Mouse (Mus musculus) embryonic fibroblast, embryonic 13.5 days (primary cell): ENCODE measurements around the gene Rsl1d1.

Experiments
- CTCF ChIP-seq: IDR thresholded peaks from 2 replicates; pipeline ENCODE4 v1.5.1; 2011; ENCODE audit warnings: mild to moderate bottlenecking, control low read depth, low read length, moderate library complexity, borderline replicate concordance; ENCODE audit not compliant: insufficient read depth
- POLR2A ChIP-seq: IDR thresholded peaks from 2 replicates; pipeline ENCODE4 v1.6.1; 2011; ENCODE audit warnings: low read depth, mild to moderate bottlenecking, control low read depth, low read length, moderate library complexity

DNA sequence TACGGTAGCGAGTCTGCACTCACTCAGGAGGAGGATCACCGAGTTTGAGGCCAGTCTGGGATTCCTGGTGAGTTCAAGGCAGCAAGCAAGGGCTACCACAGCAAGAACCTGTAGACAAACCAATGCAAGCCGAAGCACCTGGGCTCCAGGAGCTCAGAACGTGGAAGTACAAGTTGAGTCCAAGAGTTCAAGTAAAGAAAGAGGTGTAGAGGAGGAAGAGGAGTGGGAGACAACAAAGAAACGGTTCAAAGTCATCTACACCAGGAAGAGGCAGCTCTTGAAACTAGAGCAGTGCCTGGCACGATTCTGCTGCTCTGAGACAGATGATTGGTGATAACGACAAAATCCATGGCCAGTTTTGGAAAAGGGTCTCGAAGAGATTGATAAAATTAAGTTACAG is 42.6 kb upstream of the Rsl1d1 start:
- TF ChIP-seq CTCF (no peak), POLR2A (no peak)
